Mouse (Mus musculus): ENCODE measurements around the gene Mpp6.

Mpp6 gene

GRCm38 (mm10) chr6:50109757-50110378 lies at the start of gene Mpp6:
TSS of gene Mpp6 (plus strand) at chr6:50110241.
- DNase-seq = peak; percentile 79 to 85

- DNase-seq = no peak
Measured at GRCm38 (mm10) chr6:50066172-50066571, 43.9 kb upstream of the Mpp6 start.

GRCm38 (mm10) chr6:50068490-50068889 lies 41.6 kb upstream of the Mpp6 start:
- no peak for DNase-seq

- DNase-seq = no peak
Measured at GRCm38 (mm10) chr6:50075248-50075647, 34.8 kb upstream of the Mpp6 start.

- no peak for DNase-seq
Measured at GRCm38 (mm10) chr6:50076473-50076872, 33.6 kb upstream of the Mpp6 start.

- DNase-seq = peak in 1 of 2 experiments; percentile 5
Measured at GRCm38 (mm10) chr6:50080431-50080830, 29.6 kb upstream of the Mpp6 start.

- no peak for DNase-seq
Measured at GRCm38 (mm10) chr6:50085206-50085605, 24.8 kb upstream of the Mpp6 start.

GRCm38 (mm10) chr6:50089333-50089732 lies 20.7 kb upstream of the Mpp6 start:
- DNase-seq = no peak

GRCm38 (mm10) chr6:50090221-50090620 lies 19.8 kb upstream of the Mpp6 start:
- no peak for DNase-seq

GRCm38 (mm10) chr6:50091462-50092154 lies 18.4 kb upstream of the Mpp6 start:
- no peak for DNase-seq

GRCm38 (mm10) chr6:50109201-50109756 lies 762 bp upstream of the Mpp6 start:
- peak in 1 of 2 experiments; percentile 15 for DNase-seq

- DNase-seq = no peak
Measured at GRCm38 (mm10) chr6:50110379-50110941, 419 bp downstream of the Mpp6 start.

- DNase-seq = peak in 1 of 2 experiments; percentile 8
Measured at GRCm38 (mm10) chr6:50111111-50111655, 1.1 kb downstream of the Mpp6 start.

- peak; percentile 86 to 87 for DNase-seq
Measured at GRCm38 (mm10) chr6:50112775-50113174, 2.7 kb downstream of the Mpp6 start.

- DNase-seq = no peak
Measured at GRCm38 (mm10) chr6:50114280-50114679, 4.2 kb downstream of the Mpp6 start.

- DNase-seq = no peak
Measured at GRCm38 (mm10) chr6:50120931-50121330, 10.9 kb downstream of the Mpp6 start.

- no peak for DNase-seq
Measured at GRCm38 (mm10) chr6:50122835-50123234, 12.8 kb downstream of the Mpp6 start.

GRCm38 (mm10) chr6:50124197-50124596 lies 14.2 kb downstream of the Mpp6 start:
- no peak for DNase-seq

GRCm38 (mm10) chr6:50126331-50126730 lies 16.3 kb downstream of the Mpp6 start:
- no peak for DNase-seq

- no peak for DNase-seq
Measured at GRCm38 (mm10) chr6:50127536-50127935, 17.5 kb downstream of the Mpp6 start.

GRCm38 (mm10) chr6:50137651-50138050 lies 27.6 kb downstream of the Mpp6 start:
- DNase-seq = no peak

- DNase-seq = no peak
Measured at GRCm38 (mm10) chr6:50139526-50139925, 29.5 kb downstream of the Mpp6 start.

- DNase-seq = no peak
Measured at GRCm38 (mm10) chr6:50146158-50146557, 36.1 kb downstream of the Mpp6 start.

- no peak for DNase-seq
Measured at GRCm38 (mm10) chr6:50149378-50149777, 39.3 kb downstream of the Mpp6 start.
